ENCODE assay signal across 7 mouse cellular contexts in the genomic region with DNA sequence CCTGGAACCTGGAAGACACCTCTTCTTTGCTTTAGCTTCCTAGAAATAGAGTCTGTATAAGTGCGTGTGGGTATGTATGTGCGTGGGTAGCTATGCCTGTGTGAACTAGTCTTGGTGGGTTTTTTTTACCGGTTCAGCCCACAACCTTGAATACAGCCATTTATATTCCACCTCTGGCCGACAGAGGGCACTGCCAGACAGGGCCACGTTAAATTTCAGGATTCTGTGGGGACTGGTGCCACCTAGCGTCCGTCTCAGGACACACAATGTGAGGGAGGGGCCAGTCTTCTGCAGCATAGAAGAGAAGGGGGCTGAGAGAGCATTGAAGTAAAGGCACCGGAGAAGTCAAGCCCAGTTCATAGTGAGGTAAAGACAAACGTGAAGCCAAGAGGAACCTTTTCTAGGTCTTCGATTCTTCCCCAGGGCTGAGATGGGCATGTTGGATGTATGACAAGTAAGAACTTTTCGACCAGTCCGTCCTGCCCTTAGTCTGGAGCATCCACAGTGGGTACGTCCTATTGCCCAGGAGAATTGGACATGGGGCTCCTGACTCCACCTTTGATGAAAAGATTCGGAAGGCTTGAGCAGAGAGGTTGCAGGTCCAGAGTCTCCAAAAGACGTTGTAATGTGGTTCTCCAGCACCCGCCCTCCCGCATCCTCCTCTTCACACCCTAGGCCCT. TPM values are rescaled to one million over a fixed set of nuclear protein-coding genes. Genes with fewer than 3 reads are reported as not detected.
A peak's percentile ranks its signal among the peaks of the same experiment; 100 is the strongest.
DNase-seq lines count a peak whose midpoint lies in the region; ATAC-seq and TF ChIP-seq lines count a peak whose summit lies in the region.

No protein-coding gene starts in this region.

- no peak overlapping the region for H3K27ac ChIP-seq in intestine, embryonic 16.5 days (ENCODE audit: low read length)
- H3K27ac ChIP-seq in midbrain, embryonic 12.5 days (replicated peaks) = no peak overlapping the region
- H3K27ac ChIP-seq in small intestine, adult 2 months (ENCODE audit: insufficient read depth, low read depth, low read length) = no peak overlapping the region

- H3K4me3 ChIP-seq in intestine, embryonic 16.5 days (ENCODE audit: low read length) = no peak overlapping the region
- H3K4me3 ChIP-seq in midbrain, embryonic 12.5 days = no peak overlapping the region
- H3K4me3 ChIP-seq in small intestine, adult 2 months (ENCODE audit: low read depth, low read length) = no peak overlapping the region

- H3K27me3 ChIP-seq in intestine, embryonic 16.5 days (replicated peaks; ENCODE audit: control insufficient read depth, insufficient read depth, low read length) = no peaks in the 10 kb centered on the region
- no peaks in the 10 kb centered on the region for H3K27me3 ChIP-seq in midbrain, embryonic 12.5 days
- H3K27me3 ChIP-seq in small intestine, adult 2 months (ENCODE audit: control insufficient read depth, insufficient read depth, low read length) = no peaks in the 10 kb centered on the region

- H3K4me2 ChIP-seq in intestine, embryonic 16.5 days (ENCODE audit: low read depth, low read length) = no peak overlapping the region
- H3K4me2 ChIP-seq in midbrain, embryonic 12.5 days (replicated peaks) = no peak overlapping the region

- peak; percentile 81 to 94 for DNase-seq in adrenal gland, adult (ENCODE audit: inconsistent age in 2 of 2, low spot score in 1 of 2)
- DNase-seq in embryo, embryonic 10 days (ENCODE audit: low spot score) = peak; percentile 90
- DNase-seq in gastrocnemius, postnatal 10 days = peak; percentile 86
- peak; percentile 85 to 92 for DNase-seq in left cerebral cortex, postnatal 25 days (ENCODE audit: low spot score in 2 of 2)

- H3K9me3 ChIP-seq in intestine, embryonic 16.5 days (ENCODE audit: control insufficient read depth, low read length) = no peaks in the 10 kb centered on the region
- no peaks in the 10 kb centered on the region for H3K9me3 ChIP-seq in midbrain, embryonic 12.5 days

- WGBS in intestine, embryonic 16.5 days = 33% methylated on average over 17 of the region's 17 CpGs
- WGBS in midbrain, embryonic 12.5 days = 38% methylated on average over 17 of the region's 17 CpGs
- WGBS in small intestine, adult 2 months = 32% methylated on average over 17 of the region's 17 CpGs

- intact Hi-C loops in left cerebral cortex, postnatal 25 days (cut with DNase I) = loop anchor here (1.0 to 5.0 kb wide), 4 partner anchors 34 to 183 kb away; no protein-coding TSS in a partner anchor

- peak; percentile 60 for ATAC-seq in intestine, embryonic 16.5 days
- peak; percentile 66 for ATAC-seq in midbrain, embryonic 12.5 days (ENCODE audit: low FRiP score, low read depth)

- H3K9ac ChIP-seq in intestine, embryonic 16.5 days (ENCODE audit: low read depth, low read length) = no peak overlapping the region
- H3K9ac ChIP-seq in midbrain, embryonic 12.5 days (replicated peaks) = no peak overlapping the region

- no peaks in the 10 kb centered on the region for H3K4me1 ChIP-seq in intestine, embryonic 16.5 days (ENCODE audit: control insufficient read depth, insufficient read depth, low read length)
- peaks cover 13% of the 10 kb centered on the region for H3K4me1 ChIP-seq in midbrain, embryonic 12.5 days
- no peaks in the 10 kb centered on the region for H3K4me1 ChIP-seq in small intestine, adult 2 months (ENCODE audit: control insufficient read depth, insufficient read depth, insufficient read length, low read length)

- peak; percentile 100 for TF ChIP-seq CTCF in small intestine, adult 2 months (IDR thresholded peaks at IDR 0.05; ENCODE audit: extremely low read depth, insufficient read length, insufficient replicate concordance, low read depth, low read length)

- H3K36me3 ChIP-seq in intestine, embryonic 16.5 days (ENCODE audit: control insufficient read depth, insufficient read depth, low read length) = no peaks in the 10 kb centered on the region
- H3K36me3 ChIP-seq in midbrain, embryonic 12.5 days = no peaks in the 10 kb centered on the region
- no peaks in the 10 kb centered on the region for H3K36me3 ChIP-seq in small intestine, adult 2 months (ENCODE audit: control insufficient read depth, insufficient read depth, low read length)

- no peak for TF ChIP-seq POLR2A in small intestine, adult 2 months (IDR thresholded peaks at IDR 0.05; ENCODE audit: low read depth, low read length)

RNA-seq across cellular contexts. Expression of gene Slc17a9, which starts 20.3 kb away (rescaled TPM):
- 1 to 10 TPM in 1 of 2 experiments, under 1 TPM in 1; 0.52 to 1.8 TPM for total RNA-seq in gastrocnemius, postnatal 10 days (2021)
- 5.4 and 6.3 TPM in 2 replicates for polyA plus RNA-seq in intestine, embryonic 16.5 days (2015; fragmentation: Nextera tagmentation; extraction: Ambion mirVana)
- under 1 TPM; 0.30 to 0.53 TPM for total RNA-seq in left cerebral cortex, postnatal 25 days (2021)
- 0.17 and 0.22 TPM in 2 replicates for polyA plus RNA-seq in midbrain, embryonic 12.5 days (2016; fragmentation: Nextera tagmentation; extraction: Ambion mirVana)
- 13.4 and 15.8 TPM in 2 replicates for polyA plus RNA-seq in small intestine, adult 2 months (2012; rRNA removed)

RNA-seq across cellular contexts. Expression of gene Bhlhe23, which starts 31.3 kb away (rescaled TPM):
- not detected for total RNA-seq in gastrocnemius, postnatal 10 days (2021)
- polyA plus RNA-seq in intestine, embryonic 16.5 days (2015; fragmentation: Nextera tagmentation; extraction: Ambion mirVana) = not detected in 2 replicates
- under 1 TPM in 1 of 2 experiments, not detected in 1; 0.16 TPM for total RNA-seq in left cerebral cortex, postnatal 25 days (2021)
- 26.0 and 29.3 TPM in 2 replicates for polyA plus RNA-seq in midbrain, embryonic 12.5 days (2016; fragmentation: Nextera tagmentation; extraction: Ambion mirVana)
- not detected in 2 replicates for polyA plus RNA-seq in small intestine, adult 2 months (2012; rRNA removed)

RNA-seq across cellular contexts. Expression of gene Gid8, which starts 35.5 kb away (rescaled TPM):
- total RNA-seq in gastrocnemius, postnatal 10 days (2021) = 10 to 100 TPM; 50.4 to 51.6 TPM
- polyA plus RNA-seq in intestine, embryonic 16.5 days (2015; fragmentation: Nextera tagmentation; extraction: Ambion mirVana) = 51.1 and 54.4 TPM in 2 replicates
- 10 to 100 TPM; 62.4 to 64.9 TPM for total RNA-seq in left cerebral cortex, postnatal 25 days (2021)
- polyA plus RNA-seq in midbrain, embryonic 12.5 days (2016; fragmentation: Nextera tagmentation; extraction: Ambion mirVana) = 54.6 and 59.2 TPM in 2 replicates
- 9.2 and 20.3 TPM in 2 replicates for polyA plus RNA-seq in small intestine, adult 2 months (2012; rRNA removed)

RNA-seq across cellular contexts. Expression of gene Dido1, which starts 35.6 kb away (rescaled TPM):
- total RNA-seq in gastrocnemius, postnatal 10 days (2021) = 10 to 100 TPM; 21.4 to 32.2 TPM
- polyA plus RNA-seq in intestine, embryonic 16.5 days (2015; fragmentation: Nextera tagmentation; extraction: Ambion mirVana) = 16.6 and 17.0 TPM in 2 replicates
- total RNA-seq in left cerebral cortex, postnatal 25 days (2021) = 10 to 100 TPM; 54.3 to 55.6 TPM
- 41.4 and 43.6 TPM in 2 replicates for polyA plus RNA-seq in midbrain, embryonic 12.5 days (2016; fragmentation: Nextera tagmentation; extraction: Ambion mirVana)
- 4.5 and 7.3 TPM in 2 replicates for polyA plus RNA-seq in small intestine, adult 2 months (2012; rRNA removed)

Comparison
In these comparisons a context has a peak if more than half of its experiments do, and no peak if none do; other contexts are left out.
1. RNA of gene Bhlhe23, which starts 31.3 kb away (polyA plus RNA-seq): 26.0 to 29.3 TPM in midbrain, embryonic 12.5 days; not detected in intestine, embryonic 16.5 days and not detected in small intestine, adult 2 months; every median in the first group is over 10 times any median in the second.
2. Peak in every context shown above with its lines, with median percentiles within 50 percentile points of each other: DNase-seq.